Mouse (Mus musculus): ENCODE measurements around the gene Gpx5. TPM values are rescaled to one million over a fixed set of nuclear protein-coding genes. Genes with fewer than 3 reads are reported as not detected.

The Gpx5 gene
- polyA plus RNA-seq (2015; fragmentation: Nextera tagmentation; extraction: Ambion mirVana), result not detected in 2 replicates

GRCm38 (mm10) chr13:21292631-21293030 is at the start of gene Gpx5:
Gpx5 (minus strand) TSS chr13:21292731.
- H3K4me3 ChIP-seq (replicated peaks), result no peak within 1 kb of the TSS
- H3K27ac ChIP-seq, result no peak within 1 kb of the TSS
- no peaks in the 10 kb centered on the region for H3K27me3 ChIP-seq
- no peak for ATAC-seq
- WGBS, result 96% methylated on average over 6 of the region's 6 CpGs
- no peak within 1 kb of the TSS for H3K9ac ChIP-seq (replicated peaks)
- no peaks in the 10 kb centered on the region for H3K9me3 ChIP-seq
- H3K36me3 ChIP-seq, result no peaks in the 10 kb centered on the region
- no peak within 1 kb of the TSS for H3K4me2 ChIP-seq (replicated peaks)
- H3K4me1 ChIP-seq (replicated peaks), result no peaks in the 10 kb centered on the region

- WGBS, result 1% methylated on average over 9 of the region's 9 CpGs
- Histone ChIP-seq H3K9ac (replicated peaks) (peak overlapping the region; percentile 52; the same call in 1 of the 2 replicates), H3K36me3 (no peaks in the 10 kb centered on the region), H3K27ac (no peak overlapping the region), H3K4me2 (replicated peaks) (peak overlapping the region; percentile 54), H3K9me3 (no peaks in the 10 kb centered on the region), H3K4me1 (replicated peaks) (peaks cover 8% of the 10 kb centered on the region), H3K27me3 (peaks cover 9% of the 10 kb centered on the region; the same call in 1 of the 2 replicates), H3K4me3 (replicated peaks) (peak overlapping the region; percentile 41)
- peak; percentile 55; the same call in 1 of the 2 replicates for ATAC-seq
These were observed 34.9 kb upstream of the Gpx5 start for GRCm38 (mm10) chr13:21327424-21327823.

- Histone ChIP-seq H3K27ac (no peak overlapping the region), H3K4me2 (replicated peaks) (peak overlapping the region; percentile 54), H3K9me3 (no peaks in the 10 kb centered on the region), H3K27me3 (peaks cover 9% of the 10 kb centered on the region; the same call in 1 of the 2 replicates), H3K4me1 (replicated peaks) (peaks cover 8% of the 10 kb centered on the region), H3K9ac (replicated peaks) (no peak overlapping the region), H3K4me3 (replicated peaks) (peak overlapping the region; percentile 41), H3K36me3 (no peaks in the 10 kb centered on the region)
- WGBS, result under 1% methylated on average over 24 of the region's 24 CpGs
- ATAC-seq, result peak; percentile 73
These were observed 34.2 kb upstream of the Gpx5 start for GRCm38 (mm10) chr13:21326657-21327211.

- Histone ChIP-seq H3K36me3 (no peaks in the 10 kb centered on the region), H3K27ac (no peak overlapping the region), H3K4me2 (replicated peaks) (peak overlapping the region; percentile 54), H3K9me3 (no peaks in the 10 kb centered on the region), H3K4me1 (replicated peaks) (peaks cover 8% of the 10 kb centered on the region), H3K4me3 (replicated peaks) (peak overlapping the region; percentile 41), H3K27me3 (peaks cover 9% of the 10 kb centered on the region; the same call in 1 of the 2 replicates), H3K9ac (replicated peaks) (no peak overlapping the region)
- ATAC-seq, result 0 out of 2 replicates have a peak, but pooled peaks have one; percentile 30
- WGBS, result 9% methylated on average over 4 of the region's 4 CpGs
These were observed 33.7 kb upstream of the Gpx5 start for GRCm38 (mm10) chr13:21326191-21326590.

- WGBS, result 63% methylated on average over 6 of the region's 6 CpGs
- no peak overlapping the region; the same call in 1 of the 2 replicates for H3K4me2 ChIP-seq (replicated peaks)
- ATAC-seq, result no peak
- peaks cover 8% of the 10 kb centered on the region for H3K4me1 ChIP-seq (replicated peaks)
- H3K36me3 ChIP-seq, result no peaks in the 10 kb centered on the region
- H3K4me3 ChIP-seq (replicated peaks), result no peak overlapping the region
- H3K27ac ChIP-seq, result no peak overlapping the region
- H3K9me3 ChIP-seq, result no peaks in the 10 kb centered on the region
- H3K9ac ChIP-seq (replicated peaks), result no peak overlapping the region
- peaks cover 9% of the 10 kb centered on the region; the same call in 1 of the 2 replicates for H3K27me3 ChIP-seq
These were observed 30.9 kb upstream of the Gpx5 start for GRCm38 (mm10) chr13:21323405-21323804.

GRCm38 (mm10) chr13:21322509-21323375 is 30.2 kb upstream of the Gpx5 start:
- no peak overlapping the region for H3K9ac ChIP-seq (replicated peaks)

GRCm38 (mm10) chr13:21321890-21322494 is 29.5 kb upstream of the Gpx5 start:
- Histone ChIP-seq H3K4me1 (replicated peaks) (peaks cover under 1% of the 10 kb centered on the region; the same call in 1 of the 2 replicates), H3K4me2 (replicated peaks) (peak overlapping the region; percentile 47), H3K36me3 (no peaks in the 10 kb centered on the region), H3K4me3 (replicated peaks) (peak overlapping the region; percentile 28), H3K27ac (no peak overlapping the region), H3K9ac (replicated peaks) (0 out of 2 replicates have a peak overlapping the region, but pooled peaks have one; percentile 46), H3K9me3 (no peaks in the 10 kb centered on the region), H3K27me3 (peaks cover 5% of the 10 kb centered on the region; the same call in 1 of the 2 replicates)
- no peak for ATAC-seq
- WGBS, result under 1% methylated on average over 18 of the region's 18 CpGs

More at GRCm38 (mm10) chr13:21322509-21323375, 30.2 kb upstream of the Gpx5 start:
- WGBS, result 12% methylated on average over 18 of the region's 18 CpGs
- no peaks in the 10 kb centered on the region for H3K9me3 ChIP-seq
- H3K4me2 ChIP-seq (replicated peaks), result peak overlapping the region; percentile 47
- no peak for ATAC-seq
- peaks cover 8% of the 10 kb centered on the region for H3K4me1 ChIP-seq (replicated peaks)
- H3K27ac ChIP-seq, result no peak overlapping the region
- H3K4me3 ChIP-seq (replicated peaks), result peak overlapping the region; percentile 28
- H3K36me3 ChIP-seq, result no peaks in the 10 kb centered on the region
- H3K27me3 ChIP-seq, result peaks cover 5% of the 10 kb centered on the region; the same call in 1 of the 2 replicates

- H3K27me3 ChIP-seq, result peaks cover 5% of the 10 kb centered on the region; the same call in 1 of the 2 replicates
- ATAC-seq, result no peak
- no peak overlapping the region for H3K4me3 ChIP-seq (replicated peaks)
- no peak overlapping the region for H3K9ac ChIP-seq (replicated peaks)
- H3K9me3 ChIP-seq, result no peaks in the 10 kb centered on the region
- no peaks in the 10 kb centered on the region for H3K4me1 ChIP-seq (replicated peaks)
- no peak overlapping the region for H3K27ac ChIP-seq
- 77% methylated on average over 3 of the region's 3 CpGs for WGBS
- H3K36me3 ChIP-seq, result no peaks in the 10 kb centered on the region
- no peak overlapping the region for H3K4me2 ChIP-seq (replicated peaks)
These were observed 27.7 kb upstream of the Gpx5 start for GRCm38 (mm10) chr13:21320262-21320661.

- H3K36me3 ChIP-seq, result no peaks in the 10 kb centered on the region
- H3K27me3 ChIP-seq, result no peaks in the 10 kb centered on the region
- no peak overlapping the region for H3K27ac ChIP-seq
- no peak overlapping the region for H3K9ac ChIP-seq (replicated peaks)
- 85% methylated on average over 4 of the region's 4 CpGs for WGBS
- no peak overlapping the region for H3K4me3 ChIP-seq (replicated peaks)
- H3K4me2 ChIP-seq (replicated peaks), result no peak overlapping the region
- no peaks in the 10 kb centered on the region for H3K4me1 ChIP-seq (replicated peaks)
- no peaks in the 10 kb centered on the region for H3K9me3 ChIP-seq
- no peak for ATAC-seq
These were observed 21.4 kb upstream of the Gpx5 start for GRCm38 (mm10) chr13:21313903-21314302.

GRCm38 (mm10) chr13:21312854-21313253 is 20.3 kb upstream of the Gpx5 start:
- Histone ChIP-seq H3K36me3 (no peaks in the 10 kb centered on the region), H3K4me2 (replicated peaks) (no peak overlapping the region)
- WGBS, result 49% methylated on average over 4 of the region's 5 CpGs

GRCm38 (mm10) chr13:21311926-21312325 is 19.4 kb upstream of the Gpx5 start, which contains the start of gene Gpx6:
Gpx6 (plus strand) TSS chr13:21312125.
- Histone ChIP-seq H3K27me3 (no peaks in the 10 kb centered on the region), H3K27ac (no peak within 1 kb of the TSS), H3K9ac (replicated peaks) (no peak within 1 kb of the TSS), H3K4me1 (replicated peaks) (no peaks in the 10 kb centered on the region), H3K9me3 (no peaks in the 10 kb centered on the region), H3K4me2 (replicated peaks) (no peak within 1 kb of the TSS), H3K36me3 (no peaks in the 10 kb centered on the region), H3K4me3 (replicated peaks) (no peak within 1 kb of the TSS)
- WGBS, result 17% methylated on average over 3 of the region's 3 CpGs
- no peak for ATAC-seq

More at GRCm38 (mm10) chr13:21312854-21313253, 20.3 kb upstream of the Gpx5 start:
- no peaks in the 10 kb centered on the region for H3K9me3 ChIP-seq
- H3K4me3 ChIP-seq (replicated peaks), result no peak overlapping the region
- no peak overlapping the region for H3K9ac ChIP-seq (replicated peaks)
- H3K27ac ChIP-seq, result no peak overlapping the region
- no peaks in the 10 kb centered on the region for H3K27me3 ChIP-seq
- no peak for ATAC-seq
- H3K4me1 ChIP-seq (replicated peaks), result no peaks in the 10 kb centered on the region

Data from midbrain, embryonic 13.5 days (tissue).